Mouse (Mus musculus) bone marrow macrophage, adult 2 months (primary cell): ENCODE results near the gene Vps52.

Source experiments
- CTCF ChIP-seq: IDR thresholded peaks from 2 replicates; pipeline ENCODE4 v1.5.1; 2012; ENCODE audit warnings: low read depth, mild to moderate bottlenecking, low read length, moderate library complexity
- POLR2A ChIP-seq: IDR thresholded peaks from 2 replicates; pipeline ENCODE4 v1.6.1; 2012; ENCODE audit warnings: mild to moderate bottlenecking, low read depth, low read length, borderline replicate concordance

- TF ChIP-seq CTCF (no peak), POLR2A (no peak)
These were observed 7.3 kb upstream of the Vps52 start for GRCm38 (mm10) chr17:33948090-33948904.
